Mouse (Mus musculus) midbrain, postnatal 0 days (tissue): ENCODE data around the gene Olfr134. TPM values are rescaled to one million over a fixed set of nuclear protein-coding genes. Genes with fewer than 3 reads are reported as not detected.
"Not testable (repeated sequence)": the region's sequence is repeated elsewhere in the genome, so short reads cannot be mapped to it uniquely, and the experiment has no call there.

Source experiments
- ATAC-seq: fragments of 200-750 bp; cut with Nextera tagmentation; 2 replicates; pipeline ENCODE4 v1.8.0; 2017; ENCODE audit warnings: moderate number of reproducible peaks, mild to moderate bottlenecking, moderate TSS enrichment, moderate library complexity; ENCODE audit not compliant: low FRiP score
- DNase-seq: peaks from one replicate; pipeline ENCODE4 v3.0.0-alpha.2; 2015; ENCODE audit warnings: low spot score
- H3K27ac ChIP-seq: fragments of 300-500 bp; sonication (generic); 2 replicates; pipeline ENCODE4 v1.5.1; 2014; ENCODE audit warnings: low read depth, mild to moderate bottlenecking, low read length, mixed read lengths
- H3K27me3 ChIP-seq: fragments of 300-500 bp; sonication (generic); 2 replicates; pipeline ENCODE4 v1.6.1; 2014; ENCODE audit warnings: low read length, control low read depth, mixed read lengths; ENCODE audit not compliant: insufficient read depth
- H3K36me3 ChIP-seq: fragments of 300-500 bp; sonication (generic); 2 replicates; pipeline ENCODE4 v1.6.1; 2014; ENCODE audit warnings: low read length, control low read depth, mixed read lengths; ENCODE audit not compliant: insufficient read depth
- H3K4me1 ChIP-seq: fragments of 300-500 bp; sonication (generic); 2 replicates; pipeline ENCODE4 v1.6.1; 2014; ENCODE audit warnings: mild to moderate bottlenecking, control low read depth, antibody characterized with exemption, low read length, mixed read lengths; ENCODE audit not compliant: insufficient read depth
- H3K4me2 ChIP-seq: fragments of 300-500 bp; sonication (generic); 2 replicates; pipeline ENCODE4 v1.6.1; 2014; ENCODE audit warnings: low read depth, mild to moderate bottlenecking, low read length, mixed read lengths; ENCODE audit not compliant: poor library complexity, severe bottlenecking
- H3K4me3 ChIP-seq: fragments of 300-500 bp; sonication (generic); 2 replicates; pipeline ENCODE4 v1.5.1; 2014; ENCODE audit warnings: low read depth, mild to moderate bottlenecking, low read length, moderate library complexity
- H3K9ac ChIP-seq: fragments of 300-500 bp; sonication (generic); replicated peaks from 2 replicates; pipeline ENCODE4 v1.6.1; 2014; ENCODE audit warnings: mild to moderate bottlenecking, low read length, moderate library complexity, mixed read lengths; ENCODE audit not compliant: poor library complexity, severe bottlenecking
- H3K9me3 ChIP-seq: fragments of 300-500 bp; sonication (generic); 2 replicates; pipeline ENCODE4 v1.6.1; 2016; ENCODE audit warnings: low read length, control low read depth
- CTCF ChIP-seq: IDR thresholded peaks from 2 replicates; pipeline ENCODE4 v1.5.1; 2016; ENCODE audit warnings: antibody characterized with exemption, mild to moderate bottlenecking
- WGBS: fragments of 180-500 bp; shearing (Covaris S2); extraction: QIAGEN DNeasy Blood & Tissue Kit; methylation state at CpG from one replicate; pipeline ENCODE4 v1.1.7; 2014; 5-methylcytosine and 5-hydroxymethylcytosine counted together
- polyA plus RNA-seq: library from polyadenylated mRNA; unstranded; fragments of >200 nt; fragmentation: Nextera tagmentation; extraction: Ambion mirVana; gene quantifications from 2 replicates; pipeline ENCODE4 v1.2.1, GENCODE M21; 2015
- total RNA-seq: library from RNA; depleted of rRNA; stranded (reverse); fragments of >200 nt; gene quantifications from 2 replicates; pipeline ENCODE4 v1.2.3, GENCODE M21; 2014; rRNA removed

Gene Olfr134
- total RNA-seq, result not detected in 2 replicates
- not detected in 2 replicates for polyA plus RNA-seq

DNA sequence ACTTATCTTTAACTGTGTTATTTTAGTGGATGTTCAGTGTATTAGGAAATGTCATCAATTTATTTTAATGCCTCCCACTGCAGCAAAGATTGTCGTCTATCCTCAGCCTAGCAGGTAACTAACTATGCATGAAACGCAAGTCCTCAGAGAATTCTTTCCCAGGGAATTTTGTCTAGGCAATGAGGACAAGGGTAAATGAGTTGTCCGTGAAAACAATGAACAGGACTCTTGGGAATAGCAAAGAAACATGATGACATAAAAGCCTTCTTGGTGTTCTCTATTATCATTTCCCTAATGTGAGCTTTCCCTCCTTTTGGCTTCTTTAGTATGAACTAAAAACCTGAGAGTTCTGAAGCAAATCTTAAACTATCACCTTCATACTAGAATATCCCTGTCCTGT lies at the start of gene Olfr134:
Gene Olfr134 (plus strand): TSS at position 301 of the 400 bp plus-strand sequence.
- no peak for DNase-seq
- 64% methylated on average over 3 of the region's 3 CpGs for WGBS
- H3K27me3 ChIP-seq, result no peaks in the 10 kb centered on the region
- ATAC-seq, result no peak
- H3K9me3 ChIP-seq, result no peaks in the 10 kb centered on the region
- no peaks in the 10 kb centered on the region for H3K36me3 ChIP-seq
- H3K4me2 ChIP-seq, result no peak within 1 kb of the TSS
- H3K4me3 ChIP-seq, result no peak within 1 kb of the TSS
- H3K9ac ChIP-seq, result no peak within 1 kb of the TSS
- no peak within 1 kb of the TSS for H3K27ac ChIP-seq
- no peak for TF ChIP-seq CTCF
- no peaks in the 10 kb centered on the region for H3K4me1 ChIP-seq

DNA sequence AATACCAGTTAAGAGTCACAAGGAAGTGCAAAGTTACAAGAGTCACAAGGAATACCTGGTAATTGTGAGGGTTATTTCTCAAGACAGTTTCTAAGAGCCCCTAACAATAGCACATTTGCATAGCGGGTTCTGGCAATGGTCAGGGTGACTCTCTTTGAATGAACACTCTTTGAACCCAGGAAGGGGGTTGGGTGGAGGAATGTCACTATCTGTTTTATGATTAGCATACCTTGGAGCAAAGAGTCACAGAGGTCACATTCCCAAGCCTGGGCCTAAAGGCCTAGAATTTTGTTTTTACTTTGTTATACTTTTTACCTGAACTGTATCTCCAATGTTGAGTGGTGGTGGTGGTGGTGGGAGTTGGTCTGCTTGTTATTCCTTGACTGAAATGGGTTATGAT lies 47.0 kb upstream of the Olfr134 start:
- WGBS, result 93% methylated on average over 1 of the region's 1 CpGs
- H3K27ac ChIP-seq, result not testable (repeated sequence)

GRCm38 (mm10) chr17:38125371-38125770 lies 45.8 kb upstream of the Olfr134 start:
- not testable (repeated sequence) for H3K9me3 ChIP-seq, H3K27me3 ChIP-seq, ATAC-seq, H3K4me3 ChIP-seq, DNase-seq, H3K4me2 ChIP-seq, H3K4me1 ChIP-seq, H3K27ac ChIP-seq, H3K9ac ChIP-seq, H3K36me3 ChIP-seq
- 48% methylated on average over 3 of the region's 3 CpGs for WGBS

More for the DNA sequence above, 47.0 kb upstream of the Olfr134 start:
- H3K4me3 ChIP-seq, H3K4me2 ChIP-seq, H3K4me1 ChIP-seq, H3K9me3 ChIP-seq, DNase-seq, H3K9ac ChIP-seq, H3K36me3 ChIP-seq, ATAC-seq, H3K27me3 ChIP-seq: not testable (repeated sequence)

DNA sequence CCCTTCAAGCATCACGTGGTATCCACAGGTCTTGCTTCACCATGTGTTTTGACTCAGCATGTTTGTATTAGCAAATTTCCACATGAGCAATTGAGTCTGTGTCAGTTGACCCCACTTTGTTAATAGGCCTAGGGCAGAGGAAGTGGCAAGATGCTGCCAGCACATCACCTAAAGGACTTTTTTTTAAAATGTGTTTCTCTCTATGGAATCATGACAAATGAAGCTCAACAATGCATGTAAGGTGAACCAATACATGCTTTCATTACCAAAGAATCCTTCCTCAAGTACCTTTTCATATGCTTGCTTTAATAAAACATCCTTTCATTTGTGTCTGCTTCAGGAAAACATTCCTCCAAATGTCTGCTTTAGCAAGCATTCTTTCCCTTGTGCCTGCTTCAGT lies 36.8 kb upstream of the Olfr134 start, which contains the start of gene Olfr132:
Gene Olfr132 (minus strand): TSS at position 101 of the 400 bp plus-strand sequence.
- no peak for TF ChIP-seq CTCF
- Histone ChIP-seq H3K9ac (no peak within 1 kb of the TSS), H3K4me3 (no peak within 1 kb of the TSS), H3K27me3 (no peaks in the 10 kb centered on the region), H3K4me1 (no peaks in the 10 kb centered on the region), H3K4me2 (no peak within 1 kb of the TSS), H3K9me3 (no peaks in the 10 kb centered on the region), H3K27ac (no peak within 1 kb of the TSS), H3K36me3 (no peaks in the 10 kb centered on the region)
- ATAC-seq (no peak), DNase-seq (no peak)
- 80% methylated on average over 1 of the region's 1 CpGs for WGBS

- Histone ChIP-seq H3K9me3 (no peaks in the 10 kb centered on the region), H3K27me3 (no peaks in the 10 kb centered on the region), H3K4me2 (no peak within 1 kb of the TSS), H3K4me1 (no peaks in the 10 kb centered on the region), H3K36me3 (no peaks in the 10 kb centered on the region), H3K4me3 (no peak within 1 kb of the TSS), H3K9ac (no peak within 1 kb of the TSS), H3K27ac (no peak within 1 kb of the TSS)
- no peak for TF ChIP-seq CTCF
- ATAC-seq, result no peak
- DNase-seq, result peak; percentile 1
- WGBS, result 30% methylated on average over 2 of the region's 2 CpGs
These were observed 26.2 kb upstream of the Olfr134 start, which contains the start of gene Olfr133 for GRCm38 (mm10) chr17:38144981-38145380. Gene Olfr133, plus strand, starts transcription at chr17:38145281.

DNA sequence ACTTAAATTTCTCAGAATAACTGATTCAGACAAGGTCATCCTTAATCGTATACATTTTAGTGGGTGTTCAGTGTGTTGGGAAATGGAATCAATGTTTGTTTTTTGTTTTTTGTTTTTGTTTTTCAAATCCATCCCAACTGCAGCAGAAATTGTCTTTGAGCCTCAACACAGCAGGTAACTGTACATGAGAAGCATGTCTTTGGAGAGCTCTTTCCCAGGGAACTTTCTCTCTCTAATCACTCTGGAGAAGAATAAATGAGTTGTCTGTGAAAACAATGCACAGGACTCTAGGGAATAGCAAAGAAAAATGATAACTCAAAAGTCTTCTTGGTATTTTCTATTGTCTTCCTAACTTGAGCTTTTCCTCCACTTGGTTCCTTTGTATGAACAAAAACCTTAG lies 32.8 kb downstream of the Olfr134 start, which contains the start of gene Olfr135:
Gene Olfr135 (plus strand): TSS at position 301 of the 400 bp plus-strand sequence.
- 96% methylated on average over 1 of the region's 1 CpGs for WGBS
- Histone ChIP-seq H3K4me2 (no peak within 1 kb of the TSS), H3K27ac (no peak within 1 kb of the TSS), H3K36me3 (no peaks in the 10 kb centered on the region), H3K27me3 (no peaks in the 10 kb centered on the region), H3K9me3 (no peaks in the 10 kb centered on the region), H3K9ac (no peak within 1 kb of the TSS), H3K4me3 (no peak within 1 kb of the TSS), H3K4me1 (no peaks in the 10 kb centered on the region)
- DNase-seq (no peak), ATAC-seq (no peak)
- no peak for TF ChIP-seq CTCF

Other genes with a start within 250 kb of the Olfr134 start
- not detected in 2 replicates for gene Olfr761, start 218.3 kb upstream of the Olfr134 start, total RNA-seq
- not detected in 2 replicates for gene Olfr761, start 218.3 kb upstream of the Olfr134 start, polyA plus RNA-seq
- gene Olfr129, start 111.3 kb upstream of the Olfr134 start, total RNA-seq, result not detected in 2 replicates
- gene Olfr129, start 111.3 kb upstream of the Olfr134 start, polyA plus RNA-seq, result not detected in 2 replicates
- not detected in 2 replicates for gene Olfr130, start 107.5 kb upstream of the Olfr134 start, total RNA-seq
- gene Olfr130, start 107.5 kb upstream of the Olfr134 start, polyA plus RNA-seq, result not detected in 2 replicates
- not detected in 2 replicates for gene Olfr131, start 82.7 kb upstream of the Olfr134 start, total RNA-seq
- gene Olfr131, start 82.7 kb upstream of the Olfr134 start, polyA plus RNA-seq, result not detected in 2 replicates
- gene Olfr132, start 36.9 kb upstream of the Olfr134 start, total RNA-seq, result not detected in 2 replicates
- gene Olfr132, start 36.9 kb upstream of the Olfr134 start, polyA plus RNA-seq, result not detected in 2 replicates
- gene Olfr133, start 26.1 kb upstream of the Olfr134 start, total RNA-seq, result not detected in 2 replicates
- not detected in 2 replicates for gene Olfr133, start 26.1 kb upstream of the Olfr134 start, polyA plus RNA-seq
- not detected in 2 replicates for gene Olfr135, start 32.9 kb downstream of the Olfr134 start, total RNA-seq
- not detected in 2 replicates for gene Olfr135, start 32.9 kb downstream of the Olfr134 start, polyA plus RNA-seq
- gene Olfr138, start 89.6 kb downstream of the Olfr134 start, total RNA-seq, result not detected in 2 replicates
- not detected in 2 replicates for gene Olfr138, start 89.6 kb downstream of the Olfr134 start, polyA plus RNA-seq
- not detected in 2 replicates for gene Olfr137, start 136.2 kb downstream of the Olfr134 start, total RNA-seq
- gene Olfr137, start 136.2 kb downstream of the Olfr134 start, polyA plus RNA-seq, result not detected in 2 replicates
- gene Olfr136, start 158.4 kb downstream of the Olfr134 start, total RNA-seq, result not detected in 2 replicates
- not detected in 2 replicates for gene Olfr136, start 158.4 kb downstream of the Olfr134 start, polyA plus RNA-seq
- gene Esp36, start 248.8 kb downstream of the Olfr134 start, total RNA-seq, result not detected in 2 replicates
- not detected in 2 replicates for gene Esp36, start 248.8 kb downstream of the Olfr134 start, polyA plus RNA-seq